Mouse (Mus musculus) hindbrain, embryonic 12.5 days (tissue): ENCODE results near the gene Gng10. TPM values are rescaled to one million over a fixed set of nuclear protein-coding genes. Genes with fewer than 3 reads are reported as not detected.

Experiments
- ATAC-seq: fragments of 200-750 bp; cut with Nextera tagmentation; 2 replicates; pipeline ENCODE4 v1.8.0; 2017; ENCODE audit warnings: moderate TSS enrichment; ENCODE audit not compliant: low FRiP score
- H3K27ac ChIP-seq: fragments of 300-500 bp; sonication (generic); 2 replicates; pipeline ENCODE4 v1.5.1; 2016; ENCODE audit warnings: mild to moderate bottlenecking
- H3K27me3 ChIP-seq: fragments of 300-500 bp; sonication (generic); 2 replicates; pipeline ENCODE4 v1.6.1; 2016; ENCODE audit warnings: mild to moderate bottlenecking
- H3K36me3 ChIP-seq: fragments of 300-500 bp; sonication (generic); 2 replicates; pipeline ENCODE4 v1.6.1; 2016; ENCODE audit warnings: mild to moderate bottlenecking
- H3K4me1 ChIP-seq: fragments of 300-500 bp; sonication (generic); 2 replicates; pipeline ENCODE4 v1.6.1; 2016
- H3K4me2 ChIP-seq: fragments of 300-500 bp; sonication (generic); replicated peaks from 2 replicates; pipeline ENCODE4 v1.6.1; 2016; ENCODE audit warnings: mild to moderate bottlenecking
- H3K4me3 ChIP-seq: fragments of 300-500 bp; sonication (generic); 2 replicates; pipeline ENCODE4 v1.5.1; 2016; ENCODE audit warnings: mild to moderate bottlenecking
- H3K9ac ChIP-seq: fragments of 300-500 bp; sonication (generic); 2 replicates; pipeline ENCODE4 v1.6.1; 2016; ENCODE audit warnings: mild to moderate bottlenecking, moderate library complexity
- H3K9me3 ChIP-seq: fragments of 300-500 bp; sonication (generic); replicated peaks from 2 replicates; pipeline ENCODE4 v1.6.1; 2016; ENCODE audit warnings: mild to moderate bottlenecking
- WGBS: fragments of 180-500 bp; shearing (Covaris S2); methylation state at CpG from one replicate; pipeline ENCODE4 v1.1.7; 2016; 5-methylcytosine and 5-hydroxymethylcytosine counted together
- polyA plus RNA-seq: library from polyadenylated mRNA; unstranded; fragments of >200 nt; fragmentation: Nextera tagmentation; extraction: Ambion mirVana; gene quantifications from 2 replicates; pipeline ENCODE4 v1.2.1, GENCODE M21; 2016

The Gng10 gene
- polyA plus RNA-seq, 1 experiment from 2014 or later = 107 TPM

GRCm38 (mm10) chr4:59000614-59001013 is 34.3 kb upstream of the Gng10 start:
- Histone ChIP-seq H3K27ac (no peak overlapping the region), H3K4me1 (peaks cover 19% of the 10 kb centered on the region), H3K9ac (no peak overlapping the region), H3K27me3 (no peaks in the 10 kb centered on the region), H3K36me3 (no peaks in the 10 kb centered on the region), H3K4me3 (no peak overlapping the region), H3K4me2 (no peak overlapping the region), H3K9me3 (no peaks in the 10 kb centered on the region)
- 0% methylated on average over 2 of the region's 2 CpGs for WGBS
- no peak for ATAC-seq

- H3K9ac ChIP-seq = peak within 1 kb of the TSS; percentile 94
- H3K27ac ChIP-seq = peak within 1 kb of the TSS; percentile 92
- H3K4me1 ChIP-seq = peaks cover 22% of the 10 kb centered on the region
- H3K27me3 ChIP-seq = no peaks in the 10 kb centered on the region
- WGBS = under 1% methylated on average over 87 of the region's 89 CpGs
- no peaks in the 10 kb centered on the region for H3K9me3 ChIP-seq
- peak within 1 kb of the TSS; percentile 74 for H3K4me2 ChIP-seq
- H3K36me3 ChIP-seq = no peaks in the 10 kb centered on the region
- peak within 1 kb of the TSS; percentile 82 for H3K4me3 ChIP-seq
- ATAC-seq = peak; percentile 99
Observed at GRCm38 (mm10) chr4:59002948-59003805, 31.7 kb upstream of the Gng10 start, which contains the start of gene Gm20503. Gm20503 (plus strand) TSS chr4:59003210.

GRCm38 (mm10) chr4:59003806-59004200 is 31.1 kb upstream of the Gng10 start:
- peak overlapping the region; percentile 94 for H3K9ac ChIP-seq
- H3K4me3 ChIP-seq = peak overlapping the region; percentile 82
- no peaks in the 10 kb centered on the region for H3K9me3 ChIP-seq
- no peak for ATAC-seq
- H3K4me1 ChIP-seq = peaks cover 22% of the 10 kb centered on the region
- H3K27me3 ChIP-seq = no peaks in the 10 kb centered on the region
- H3K27ac ChIP-seq = 0 out of 2 replicates have a peak overlapping the region, but pooled peaks have one; percentile 92
- H3K4me2 ChIP-seq = peak overlapping the region; percentile 74
- no peaks in the 10 kb centered on the region for H3K36me3 ChIP-seq
- WGBS = 34% methylated on average over 7 of the region's 7 CpGs

- H3K9me3 ChIP-seq = no peaks in the 10 kb centered on the region
- H3K4me3 ChIP-seq = no peak overlapping the region
- no peak overlapping the region for H3K27ac ChIP-seq
- H3K27me3 ChIP-seq = no peaks in the 10 kb centered on the region
- no peak overlapping the region for H3K9ac ChIP-seq
- ATAC-seq = no peak
- peaks cover 22% of the 10 kb centered on the region for H3K4me1 ChIP-seq
- WGBS = 58% methylated on average over 8 of the region's 8 CpGs
- no peak overlapping the region for H3K4me2 ChIP-seq
- no peaks in the 10 kb centered on the region for H3K36me3 ChIP-seq
Observed at GRCm38 (mm10) chr4:59006211-59006610, 28.7 kb upstream of the Gng10 start.

- no peak overlapping the region for H3K4me2 ChIP-seq
- ATAC-seq = no peak
- no peaks in the 10 kb centered on the region for H3K27me3 ChIP-seq
- 79% methylated on average over 6 of the region's 6 CpGs for WGBS
- H3K9ac ChIP-seq = no peak overlapping the region
- H3K4me3 ChIP-seq = no peak overlapping the region
- no peak overlapping the region for H3K27ac ChIP-seq
- no peaks in the 10 kb centered on the region for H3K36me3 ChIP-seq
- no peaks in the 10 kb centered on the region for H3K9me3 ChIP-seq
- H3K4me1 ChIP-seq = peaks cover 22% of the 10 kb centered on the region
Observed at GRCm38 (mm10) chr4:59007016-59007415, 27.9 kb upstream of the Gng10 start.

- 81% methylated on average over 5 of the region's 5 CpGs for WGBS
- Histone ChIP-seq H3K4me3 (no peak overlapping the region), H3K27me3 (no peaks in the 10 kb centered on the region)
Observed at GRCm38 (mm10) chr4:59007974-59008373, 26.9 kb upstream of the Gng10 start.

GRCm38 (mm10) chr4:59009186-59009585 is 25.7 kb upstream of the Gng10 start:
- Histone ChIP-seq H3K27me3 (no peaks in the 10 kb centered on the region), H3K4me3 (no peak overlapping the region), H3K27ac (no peak overlapping the region), H3K4me2 (no peak overlapping the region), H3K9me3 (no peaks in the 10 kb centered on the region), H3K4me1 (peaks cover 12% of the 10 kb centered on the region), H3K36me3 (no peaks in the 10 kb centered on the region), H3K9ac (no peak overlapping the region)
- no peak for ATAC-seq
- 90% methylated on average over 7 of the region's 7 CpGs for WGBS

More at GRCm38 (mm10) chr4:59007974-59008373, 26.9 kb upstream of the Gng10 start:
- no peak for ATAC-seq
- H3K4me1 ChIP-seq = peaks cover 19% of the 10 kb centered on the region
- no peak overlapping the region for H3K9ac ChIP-seq
- no peak overlapping the region for H3K4me2 ChIP-seq
- no peak overlapping the region for H3K27ac ChIP-seq
- H3K9me3 ChIP-seq = no peaks in the 10 kb centered on the region
- H3K36me3 ChIP-seq = no peaks in the 10 kb centered on the region

- Histone ChIP-seq H3K27ac (no peak overlapping the region), H3K9me3 (no peaks in the 10 kb centered on the region), H3K4me1 (peaks cover 7% of the 10 kb centered on the region), H3K4me2 (no peak overlapping the region), H3K36me3 (no peaks in the 10 kb centered on the region), H3K27me3 (no peaks in the 10 kb centered on the region), H3K9ac (no peak overlapping the region), H3K4me3 (no peak overlapping the region)
- 66% methylated on average over 4 of the region's 4 CpGs for WGBS
- no peak for ATAC-seq
Observed at GRCm38 (mm10) chr4:59009696-59010095, 25.2 kb upstream of the Gng10 start.

GRCm38 (mm10) chr4:59011446-59011845 is 23.4 kb upstream of the Gng10 start:
- H3K9ac ChIP-seq = no peak overlapping the region
- ATAC-seq = no peak
- no peak overlapping the region for H3K4me2 ChIP-seq
- H3K27ac ChIP-seq = no peak overlapping the region
- no peak overlapping the region for H3K4me3 ChIP-seq
- no peaks in the 10 kb centered on the region for H3K36me3 ChIP-seq
- H3K9me3 ChIP-seq = no peaks in the 10 kb centered on the region
- no peaks in the 10 kb centered on the region for H3K4me1 ChIP-seq
- H3K27me3 ChIP-seq = no peaks in the 10 kb centered on the region
- 89% methylated on average over 3 of the region's 3 CpGs for WGBS

- H3K9ac ChIP-seq = no peak overlapping the region
- no peak overlapping the region for H3K4me3 ChIP-seq
- H3K27me3 ChIP-seq = no peaks in the 10 kb centered on the region
- no peaks in the 10 kb centered on the region for H3K4me1 ChIP-seq
- H3K36me3 ChIP-seq = peaks cover 9% of the 10 kb centered on the region
- no peak overlapping the region for H3K4me2 ChIP-seq
- 89% methylated on average over 3 of the region's 3 CpGs for WGBS
- no peak for ATAC-seq
- H3K9me3 ChIP-seq = no peaks in the 10 kb centered on the region
- no peak overlapping the region for H3K27ac ChIP-seq
Observed at GRCm38 (mm10) chr4:59015181-59015580, 19.7 kb upstream of the Gng10 start.

GRCm38 (mm10) chr4:59016922-59017321 is 18.0 kb upstream of the Gng10 start:
- Histone ChIP-seq H3K4me1 (no peaks in the 10 kb centered on the region), H3K27me3 (no peaks in the 10 kb centered on the region), H3K27ac (no peak overlapping the region), H3K4me3 (no peak overlapping the region), H3K4me2 (no peak overlapping the region), H3K9ac (no peak overlapping the region), H3K9me3 (no peaks in the 10 kb centered on the region), H3K36me3 (peaks cover 19% of the 10 kb centered on the region)
- WGBS = 94% methylated on average over 2 of the region's 2 CpGs
- ATAC-seq = no peak

GRCm38 (mm10) chr4:59034325-59034917 is 467 bp upstream of the Gng10 start:
- 80% methylated on average over 10 of the region's 10 CpGs for WGBS
- H3K9ac ChIP-seq = no peak overlapping the region
- no peak; the same call in 1 of the 2 replicates for ATAC-seq

More at GRCm38 (mm10) chr4:59034325-59034917, 467 bp upstream of the Gng10 start:
- H3K36me3 ChIP-seq = peaks cover 4% of the 10 kb centered on the region
- peaks cover 7% of the 10 kb centered on the region; the same call in 1 of the 2 replicates for H3K4me1 ChIP-seq
- no peak overlapping the region; the same call in 1 of the 2 replicates for H3K27ac ChIP-seq
- no peaks in the 10 kb centered on the region for H3K9me3 ChIP-seq
- peak overlapping the region; percentile 65 for H3K4me2 ChIP-seq
- H3K27me3 ChIP-seq = no peaks in the 10 kb centered on the region
- peak overlapping the region; percentile 75 for H3K4me3 ChIP-seq
